Mouse (Mus musculus) layer of hippocampus, adult 9-11 months (tissue): ENCODE measurements at regions not wholly inside any gene's neighbourhood (a gene's known extent, or its start where the extent isn't known, plus 50 kb on each side); places are given as distances from the start of the nearest gene placed in this dataset.

ENCODE experiments used
- DNase-seq: peaks from one replicate; pipeline ENCODE4 v3.0.0; 2022

GRCm38 (mm10) chr12:59834809-59835208 is 615.3 kb upstream of the Fbxo33 start:
- DNase-seq: no peak

- DNase-seq: no peak
These were observed 603.4 kb upstream of the Fbxo33 start for GRCm38 (mm10) chr12:59822918-59823317.

GRCm38 (mm10) chr12:59822435-59822834 is 602.9 kb upstream of the Fbxo33 start:
- no peak for DNase-seq

- no peak for DNase-seq
These were observed 602.2 kb upstream of the Fbxo33 start for GRCm38 (mm10) chr12:59821698-59822097.

- peak; percentile 8 for DNase-seq
These were observed 596.4 kb upstream of the Fbxo33 start for GRCm38 (mm10) chr12:59815965-59816364.

GRCm38 (mm10) chr12:59814356-59814755 is 594.8 kb upstream of the Fbxo33 start:
- peak; percentile 31 for DNase-seq

GRCm38 (mm10) chr12:59809224-59809623 is 589.7 kb upstream of the Fbxo33 start:
- DNase-seq: no peak

GRCm38 (mm10) chr12:59798051-59798450 is 578.5 kb upstream of the Fbxo33 start:
- peak; percentile 58 for DNase-seq

- no peak for DNase-seq
These were observed 571.9 kb upstream of the Fbxo33 start for GRCm38 (mm10) chr12:59791473-59791872.

GRCm38 (mm10) chr12:59786831-59787230 is 567.3 kb upstream of the Fbxo33 start:
- DNase-seq: no peak

GRCm38 (mm10) chr12:59770980-59771379 is 551.5 kb upstream of the Fbxo33 start:
- no peak for DNase-seq

- DNase-seq: no peak
These were observed 542.7 kb upstream of the Fbxo33 start for GRCm38 (mm10) chr12:59762260-59762659.

GRCm38 (mm10) chr12:59744768-59745167 is 525.2 kb upstream of the Fbxo33 start:
- DNase-seq: no peak

- DNase-seq: peak; percentile 23
These were observed 523.7 kb upstream of the Fbxo33 start for GRCm38 (mm10) chr12:59743211-59743610.

GRCm38 (mm10) chr12:59724951-59725350 is 505.4 kb upstream of the Fbxo33 start:
- DNase-seq: no peak

GRCm38 (mm10) chr12:59722471-59723182 is 503.1 kb upstream of the Fbxo33 start:
- no peak for DNase-seq

- no peak for DNase-seq
These were observed 493.7 kb upstream of the Fbxo33 start for GRCm38 (mm10) chr12:59713216-59713615.

- DNase-seq: no peak
These were observed 463.7 kb upstream of the Fbxo33 start for GRCm38 (mm10) chr12:59683235-59683634.

- no peak for DNase-seq
These were observed 443.6 kb upstream of the Fbxo33 start for GRCm38 (mm10) chr12:59663161-59663560.

GRCm38 (mm10) chr12:59630678-59631077 is 411.2 kb upstream of the Fbxo33 start:
- DNase-seq: no peak

- DNase-seq: no peak
These were observed 403.6 kb upstream of the Fbxo33 start for GRCm38 (mm10) chr12:59623147-59623546.

- DNase-seq: no peak
These were observed 401.6 kb upstream of the Fbxo33 start for GRCm38 (mm10) chr12:59621132-59621531.

- peak; percentile 73 for DNase-seq
These were observed 400.8 kb upstream of the Fbxo33 start for GRCm38 (mm10) chr12:59620340-59620739.

- DNase-seq: no peak
These were observed 396.6 kb upstream of the Fbxo33 start for GRCm38 (mm10) chr12:59616075-59616474.

GRCm38 (mm10) chr12:59599785-59600184 is 380.3 kb upstream of the Fbxo33 start:
- DNase-seq: no peak
